Mouse (Mus musculus) kidney, postnatal 14 days (tissue): ENCODE measurements around the gene Ankrd7.
A peak's percentile ranks its signal among the peaks of the same experiment; 100 is the strongest.
"Not testable (repeated sequence)": the region's sequence is repeated elsewhere in the genome, so short reads cannot be mapped to it uniquely, and the experiment has no call there.

Source experiments
- DNase-seq: peaks from one replicate; pipeline ENCODE4 v3.0.0; 2022; ENCODE audit warnings: mixed read lengths

Ankrd7 gene

DNA sequence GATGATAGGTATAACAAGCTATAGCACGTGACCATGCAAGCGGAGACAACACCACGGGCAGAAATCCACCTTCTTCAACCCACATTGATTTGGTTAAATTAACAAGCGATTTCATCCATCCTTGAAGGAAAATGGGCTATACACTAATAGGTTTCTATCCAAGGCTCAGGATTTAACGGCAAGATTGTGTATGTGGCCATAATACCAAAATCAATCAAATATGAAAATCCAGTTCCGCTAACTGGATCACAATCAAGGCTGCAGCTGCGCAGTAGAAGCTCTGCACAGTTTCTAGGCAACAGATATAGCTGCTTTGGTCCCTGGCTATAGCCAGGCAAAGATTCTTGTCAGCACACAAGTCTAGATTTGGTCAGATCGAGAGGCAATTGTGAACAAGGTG, at the start of gene Ankrd7:
Gene Ankrd7, plus strand, starts transcription at position 301 of the 400 bp plus-strand sequence.
- no peak for DNase-seq

DNA sequence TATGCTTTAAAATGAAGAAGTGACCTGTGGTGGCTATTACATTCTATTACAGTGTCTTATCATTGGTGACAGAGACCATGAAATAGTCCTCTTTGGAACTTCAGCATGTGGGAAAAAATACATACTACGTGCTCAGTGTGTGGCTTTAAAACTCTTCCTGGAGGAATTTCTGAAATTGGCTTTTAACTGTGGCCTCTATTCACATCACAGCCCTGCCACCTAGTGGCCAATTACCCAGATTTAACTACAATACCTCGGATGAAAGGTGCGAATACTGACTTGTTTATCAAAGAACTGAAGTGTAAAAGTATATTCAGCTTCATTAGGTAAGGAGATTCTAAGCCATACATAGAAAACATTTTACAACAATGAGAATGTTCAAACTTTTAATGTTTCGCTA, 46.8 kb upstream of the Ankrd7 start:
- DNase-seq = peak; percentile 71

DNA sequence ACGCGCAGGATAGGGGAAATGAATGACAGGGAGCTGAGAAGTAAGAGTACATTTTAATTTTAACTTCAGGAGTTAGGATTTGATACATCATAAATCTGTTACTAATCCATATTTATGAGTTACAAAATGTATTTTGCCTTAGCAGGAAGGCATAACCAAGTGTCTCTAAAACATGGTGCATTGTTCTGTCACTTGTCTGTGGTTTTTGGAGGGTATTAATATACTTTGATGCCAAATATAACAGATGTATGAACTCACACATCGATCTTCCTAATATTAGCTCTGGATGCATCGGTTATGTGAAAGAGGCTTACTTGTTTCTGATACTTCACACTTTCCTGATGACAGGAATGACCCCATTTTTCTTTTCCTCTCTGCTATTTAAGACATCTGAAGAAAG, 45.9 kb upstream of the Ankrd7 start:
- DNase-seq = no peak

DNA sequence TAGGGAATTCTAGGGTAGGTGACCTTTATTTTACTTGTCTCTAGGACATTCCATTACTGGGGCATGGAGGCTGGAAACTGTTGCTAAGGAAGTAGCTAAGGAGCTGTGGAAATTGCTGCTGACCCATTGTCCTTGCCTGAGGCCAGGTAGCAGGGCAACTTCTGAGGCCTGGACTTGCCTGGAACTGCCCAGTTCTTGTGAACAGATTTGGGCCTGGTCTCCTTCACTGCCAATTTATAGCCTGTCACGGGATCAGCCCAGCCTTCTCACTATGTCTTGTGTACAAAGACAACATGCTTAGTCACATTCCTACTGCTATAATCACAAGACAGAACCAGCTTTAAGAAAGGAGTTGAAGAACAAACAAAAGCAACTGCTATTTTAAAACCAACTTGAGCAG, 43.3 kb upstream of the Ankrd7 start:
- peak; percentile 63 for DNase-seq

DNA sequence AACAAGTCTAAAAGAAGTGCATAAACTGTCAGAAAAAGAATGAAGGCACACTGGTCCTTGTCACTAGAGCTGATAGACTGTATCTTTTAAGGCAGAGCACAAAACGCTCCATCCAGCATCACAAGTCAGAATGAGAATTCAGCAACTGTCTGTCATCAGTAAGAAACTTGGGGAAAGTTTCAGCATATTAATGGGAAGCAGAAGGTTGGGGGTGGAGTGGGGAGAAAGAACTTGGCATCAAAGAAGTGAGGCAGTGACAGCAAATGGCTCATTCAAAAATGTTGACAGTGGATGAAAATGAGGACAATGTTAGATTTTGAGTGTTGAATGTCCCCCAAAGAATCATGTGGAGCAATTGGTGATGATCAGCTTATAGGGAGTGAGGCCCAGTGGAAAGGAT, 33.2 kb upstream of the Ankrd7 start:
- DNase-seq = no peak

DNA sequence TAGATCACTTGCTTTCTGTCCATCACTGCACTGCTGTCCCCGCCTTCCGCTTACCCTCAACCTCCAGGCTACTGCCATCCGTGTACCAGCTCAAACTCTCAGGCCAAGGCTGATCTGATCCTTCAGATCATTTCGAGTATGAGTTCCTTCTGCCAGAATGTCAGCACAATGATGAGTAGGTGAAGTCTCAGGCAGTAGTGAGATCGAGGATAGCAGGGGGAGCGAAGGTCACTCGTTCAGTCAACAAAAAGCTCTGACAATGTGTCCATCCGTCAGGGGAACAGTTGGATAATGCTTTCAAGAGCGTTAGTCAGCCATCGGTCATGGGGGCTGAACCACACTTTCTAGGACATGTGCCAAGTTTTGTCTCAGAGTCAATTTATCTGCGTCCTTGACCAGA, 21.6 kb upstream of the Ankrd7 start:
- DNase-seq = not testable (repeated sequence)

DNA sequence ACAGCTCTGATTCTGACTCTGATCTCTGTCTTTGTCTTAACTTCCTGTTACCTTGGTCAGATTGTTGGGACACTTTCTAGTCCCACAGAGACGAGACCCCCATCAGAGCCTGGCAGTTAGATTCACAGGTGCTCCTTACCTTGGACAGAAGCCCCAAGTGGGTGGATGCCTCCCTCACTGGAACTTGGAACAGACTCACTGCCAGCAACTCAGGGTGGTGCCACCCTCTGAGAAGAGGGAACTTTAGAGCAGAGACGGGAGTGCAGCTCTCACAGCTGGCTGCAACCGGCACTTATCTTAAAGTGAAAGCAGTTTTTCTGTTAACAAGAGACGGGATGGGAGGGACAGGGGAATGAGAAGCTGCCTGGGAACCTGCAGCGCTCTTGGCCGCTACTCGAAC, 20.5 kb upstream of the Ankrd7 start:
- DNase-seq = not testable (repeated sequence)

DNA sequence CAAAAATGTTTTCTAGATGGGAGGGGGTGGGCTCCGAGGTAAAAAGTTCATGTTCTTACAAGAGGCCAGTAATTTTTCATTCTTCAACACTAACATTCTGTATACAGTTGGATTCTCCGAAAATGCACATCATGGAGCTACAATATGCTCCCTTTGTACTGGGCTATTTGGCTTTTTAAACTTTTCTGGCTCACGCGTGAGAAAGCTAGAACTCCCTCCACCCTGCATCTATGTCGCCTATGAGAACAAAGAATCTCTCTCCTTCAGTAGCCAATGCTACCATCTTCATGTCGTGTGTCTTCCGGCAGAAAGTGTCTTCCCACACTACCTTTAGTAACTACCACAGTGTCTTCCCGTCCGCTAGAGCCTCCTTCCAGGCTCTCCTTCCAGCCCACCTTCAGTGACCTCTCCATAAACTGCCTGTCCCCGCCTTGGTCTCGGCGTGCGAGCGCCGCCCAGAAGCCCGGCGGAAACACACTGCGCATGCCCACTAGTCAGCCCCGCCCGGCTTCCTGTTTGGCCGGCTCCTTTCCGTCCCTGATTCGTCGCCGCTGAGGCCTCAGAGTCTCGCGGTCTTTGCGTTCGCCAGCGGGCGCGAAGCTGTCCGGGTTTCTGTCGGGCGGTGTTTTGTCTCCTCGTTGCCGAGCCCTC, 17.9 kb upstream of the Ankrd7 start, which contains the start of gene Lsm8:
Gene Lsm8, plus strand, starts transcription at position 529 of the 651 bp plus-strand sequence.
- peak; percentile 98 for DNase-seq

DNA sequence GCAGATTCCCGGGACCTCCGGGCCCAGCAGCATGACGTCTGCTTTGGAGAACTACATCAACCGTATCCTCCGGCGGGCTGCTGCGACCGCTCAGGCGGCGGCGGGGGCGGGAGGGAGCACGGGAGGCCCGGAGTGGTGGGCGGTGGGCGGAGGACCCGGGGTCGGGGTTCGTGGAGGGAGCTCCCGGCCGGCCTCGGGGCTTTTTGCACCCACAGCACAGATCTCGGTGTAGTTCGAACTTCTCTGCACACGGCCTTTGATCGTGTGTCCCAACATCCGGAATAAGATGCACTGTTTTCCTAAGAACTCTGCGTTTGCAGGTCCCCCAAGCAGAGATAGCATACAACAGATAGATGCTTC, 17.4 kb upstream of the Ankrd7 start:
- no peak for DNase-seq

DNA sequence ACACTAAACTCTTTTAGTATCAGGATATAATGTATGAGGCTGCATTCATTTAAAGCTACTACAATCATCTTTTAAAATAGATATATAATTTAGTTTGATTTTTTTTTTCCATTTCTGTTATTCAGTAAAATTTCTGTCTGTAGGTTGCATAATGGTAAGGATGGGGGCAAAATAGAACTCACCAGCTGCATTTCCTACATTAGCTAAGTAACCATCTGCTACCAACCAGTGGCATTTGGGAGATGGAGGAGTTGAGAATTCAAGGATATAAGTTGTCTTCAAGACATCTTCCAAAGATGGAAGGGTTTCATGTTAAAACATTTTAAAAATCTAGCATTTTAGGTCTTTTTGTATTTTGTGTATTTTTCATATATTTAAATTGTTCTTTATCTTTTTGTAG, 10.8 kb upstream of the Ankrd7 start:
- DNase-seq = no peak

DNA sequence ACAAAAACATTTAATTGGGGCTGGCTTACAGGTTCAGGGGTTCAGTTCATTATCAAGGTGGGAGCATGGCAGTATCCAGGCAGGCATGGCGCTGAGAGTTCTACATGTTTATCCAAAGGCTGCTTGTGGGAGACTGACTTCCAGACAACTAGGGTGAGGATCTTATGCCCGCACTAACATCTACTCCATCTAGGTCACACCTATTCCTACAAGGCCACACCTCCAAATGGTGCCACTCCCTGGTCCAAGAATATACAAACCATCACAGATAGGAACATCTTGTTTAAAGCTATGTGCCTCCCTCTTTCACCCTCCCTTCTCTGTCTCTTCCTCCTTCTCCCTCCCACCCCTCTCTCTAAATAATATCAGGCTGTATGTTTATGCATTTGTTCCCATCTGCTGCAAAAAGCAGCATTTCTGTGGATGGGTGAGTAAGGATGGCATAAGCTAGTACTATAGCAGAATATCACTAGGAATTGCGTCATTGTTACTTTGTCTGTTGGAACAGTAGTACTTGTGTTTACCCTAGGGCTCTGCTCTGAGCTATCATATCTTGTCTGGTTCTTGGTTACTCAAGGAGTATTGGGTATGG, 9.5 kb upstream of the Ankrd7 start:
- DNase-seq = no peak

DNA sequence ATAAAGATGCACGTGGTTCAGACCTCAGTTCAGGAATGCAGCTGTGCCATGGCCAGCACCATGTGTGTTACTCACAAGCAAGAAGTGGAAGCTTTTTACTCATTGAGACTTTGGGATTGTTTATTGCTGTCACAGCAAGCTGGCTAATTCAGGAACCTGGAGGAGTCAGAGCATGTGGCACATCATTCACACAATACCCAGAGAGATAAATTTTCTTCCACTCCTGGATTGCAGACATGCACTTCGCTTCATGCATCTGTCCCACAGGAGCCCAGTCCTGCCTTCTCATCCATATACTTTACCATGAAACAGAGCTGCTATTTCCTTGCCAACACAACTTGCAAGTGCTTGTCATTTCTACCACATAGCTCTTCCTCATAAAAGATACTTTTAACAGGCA, 22.9 kb downstream of the Ankrd7 start:
- no peak for DNase-seq

DNA sequence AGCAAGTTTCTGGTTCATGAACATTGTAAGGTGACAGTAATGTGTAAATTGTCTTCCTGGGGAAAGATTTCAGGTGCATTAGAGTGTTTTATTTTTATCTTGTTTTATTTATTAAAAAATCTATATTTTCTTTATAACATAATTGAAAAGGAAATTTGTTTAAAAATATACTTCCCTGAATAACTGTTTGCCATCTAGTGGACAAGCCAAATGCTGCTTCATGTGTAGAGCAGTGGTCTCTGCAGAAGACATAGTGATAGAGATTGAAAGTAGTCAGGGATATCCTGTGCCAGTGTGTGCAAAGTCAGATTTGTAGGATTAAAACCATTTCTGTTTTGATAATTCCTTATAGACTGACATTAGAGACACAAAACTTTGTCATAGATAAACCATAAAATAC, 28.0 kb downstream of the Ankrd7 start:
- no peak for DNase-seq

DNA sequence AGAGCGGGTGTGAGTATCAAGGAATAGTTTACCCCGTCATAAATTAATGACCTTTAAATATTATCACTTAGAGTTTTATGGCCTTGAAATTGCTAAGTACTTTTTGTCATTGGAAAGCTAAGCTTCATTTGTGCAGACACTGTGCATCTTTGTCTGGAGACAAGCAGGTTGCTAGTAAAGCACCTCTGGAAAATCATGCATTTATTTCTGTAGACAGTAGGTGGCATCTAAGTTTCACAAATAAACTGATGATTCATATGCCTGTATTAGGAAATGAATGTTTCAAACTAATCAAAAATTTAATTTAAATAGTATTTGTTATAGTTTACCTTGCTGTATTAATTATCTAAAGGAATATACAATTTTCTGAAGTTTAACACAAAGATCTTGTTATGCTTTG, 41.1 kb downstream of the Ankrd7 start:
- DNase-seq = no peak

DNA sequence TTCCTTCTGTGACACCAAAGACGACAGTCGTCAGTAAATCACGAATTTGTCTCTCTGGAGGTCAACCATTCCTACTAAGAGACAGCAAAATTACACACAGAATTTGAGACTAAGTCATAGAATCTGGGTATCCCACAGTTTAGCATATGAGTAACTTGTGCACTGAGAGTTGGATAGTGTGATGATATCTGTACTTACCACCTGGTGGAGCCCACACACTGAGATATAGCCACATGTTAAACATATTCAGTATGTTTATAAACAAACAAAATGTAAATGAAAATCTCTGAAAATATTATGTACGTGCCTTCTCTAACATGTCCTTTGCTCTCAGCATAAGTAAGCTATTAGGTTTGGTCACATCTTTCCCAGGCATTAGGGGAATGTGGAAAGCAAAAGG, 47.1 kb downstream of the Ankrd7 start:
- no peak for DNase-seq

DNA sequence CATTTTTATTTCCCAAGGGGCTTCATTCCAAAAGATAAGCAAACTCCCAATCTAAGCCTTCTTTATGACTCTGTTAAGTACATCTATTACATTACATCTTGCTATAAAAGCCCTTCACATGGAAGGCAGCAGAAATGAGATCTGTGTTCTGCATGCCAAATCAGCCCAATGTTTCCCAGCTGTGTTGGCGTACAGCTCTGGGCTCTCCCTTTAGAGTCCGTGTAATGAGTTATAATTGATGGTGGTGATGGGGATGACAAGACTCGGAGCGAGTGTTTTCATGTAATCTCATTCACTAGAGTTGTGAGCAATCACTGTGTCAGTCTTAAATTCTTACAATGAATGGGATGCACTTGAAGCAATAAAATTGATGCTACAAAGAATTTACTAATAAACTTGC, 49.9 kb downstream of the Ankrd7 start:
- no peak for DNase-seq

DNA sequence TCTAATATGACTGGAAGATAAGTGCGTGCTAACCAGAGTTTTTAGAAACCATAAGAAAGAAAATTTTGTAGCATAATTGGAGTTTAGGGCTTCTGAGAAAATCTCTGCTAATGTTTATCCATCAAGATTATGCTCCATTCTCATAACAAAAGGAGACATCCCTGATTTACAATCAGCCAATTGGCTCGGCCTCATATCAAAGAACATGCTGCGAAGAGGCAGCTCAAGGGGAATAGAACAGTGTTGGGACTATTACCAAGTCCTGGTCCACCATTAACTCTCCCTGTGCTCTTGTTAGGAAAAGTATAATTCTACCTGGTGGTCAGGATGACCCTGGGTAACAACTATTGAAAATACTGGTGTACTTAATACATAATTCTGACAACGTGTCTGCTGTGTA, 50.4 kb downstream of the Ankrd7 start:
- DNase-seq = no peak
